Mouse (Mus musculus): ENCODE measurements around the gene Hey2. TPM values are rescaled to one million over a fixed set of nuclear protein-coding genes. Genes with fewer than 3 reads are reported as not detected.

Gene Hey2
- total RNA-seq, 1 experiment from 2014 or later = not detected

GRCm38 (mm10) chr10:30799713-30800450 is 42.7 kb downstream of the Hey2 start:
- ATAC-seq (ENCODE audit: extremely low read depth, insufficient number of reproducible peaks, low FRiP score, poor library complexity, severe bottlenecking) = no peak

DNA sequence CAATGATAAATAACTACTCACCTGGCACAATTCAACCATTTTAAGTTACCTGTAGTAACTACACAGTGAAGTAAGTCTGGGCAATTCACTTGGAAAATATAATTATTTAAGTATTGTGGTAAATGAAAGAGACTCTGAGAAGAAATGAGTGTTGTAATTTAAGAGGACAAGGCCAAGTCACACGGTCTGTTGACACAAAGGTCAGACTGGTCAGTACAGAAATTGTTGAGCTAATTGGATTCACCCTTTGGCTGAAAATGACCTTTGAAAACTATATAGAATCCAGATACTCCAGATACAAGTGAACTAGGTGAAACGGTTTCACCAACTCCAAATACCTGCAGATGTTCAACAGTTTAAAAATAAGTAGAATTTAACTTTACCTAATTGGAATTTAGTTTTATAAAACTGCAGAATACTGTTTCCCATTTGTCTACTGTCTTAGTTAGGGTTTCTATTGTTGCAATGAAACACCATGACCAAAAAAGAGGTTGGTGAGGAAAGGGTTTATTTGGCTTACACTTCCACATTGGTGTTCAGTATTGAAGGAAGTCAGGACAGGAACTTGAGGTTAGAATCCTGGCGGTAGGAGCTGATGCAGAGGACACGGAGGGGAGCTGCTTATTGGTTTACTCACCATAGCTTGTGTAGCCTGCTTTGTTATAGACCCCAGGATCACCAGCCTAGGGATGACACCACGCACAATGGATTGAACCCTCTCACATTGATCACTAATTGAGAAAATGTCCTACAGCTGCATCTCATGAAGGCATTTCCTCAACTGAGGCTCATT is 45.9 kb downstream of the Hey2 start:
- ATAC-seq (ENCODE audit: extremely low read depth, insufficient number of reproducible peaks, low FRiP score, poor library complexity, severe bottlenecking) = no peak

GRCm38 (mm10) chr10:30791016-30791415 is 51.6 kb downstream of the Hey2 start:
- ATAC-seq (ENCODE audit: extremely low read depth, insufficient number of reproducible peaks, low FRiP score, poor library complexity, severe bottlenecking) = no peak

GRCm38 (mm10) chr10:30789521-30789920 is 53.1 kb downstream of the Hey2 start:
- ATAC-seq (ENCODE audit: extremely low read depth, insufficient number of reproducible peaks, low FRiP score, poor library complexity, severe bottlenecking) = no peak

DNA sequence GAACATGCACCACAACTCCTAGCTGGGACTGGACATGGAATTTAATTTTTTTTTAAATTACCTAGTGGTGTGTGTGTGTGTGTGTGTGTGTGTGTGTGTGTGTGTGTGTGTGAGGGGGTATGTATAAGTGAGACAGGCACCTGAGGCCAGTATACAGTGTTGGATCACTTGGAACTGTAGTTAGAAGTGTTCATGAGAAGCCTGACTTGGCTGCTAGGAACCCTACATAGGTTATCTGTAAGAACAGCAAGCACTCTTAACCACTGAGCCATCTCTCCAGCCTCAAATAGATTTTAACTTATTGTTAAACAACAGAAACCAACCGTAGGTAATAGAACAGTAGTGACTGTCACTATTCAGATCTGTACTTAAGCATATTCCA is 54.3 kb downstream of the Hey2 start:
- no peak for ATAC-seq (ENCODE audit: extremely low read depth, insufficient number of reproducible peaks, low FRiP score, poor library complexity, severe bottlenecking)

DNA sequence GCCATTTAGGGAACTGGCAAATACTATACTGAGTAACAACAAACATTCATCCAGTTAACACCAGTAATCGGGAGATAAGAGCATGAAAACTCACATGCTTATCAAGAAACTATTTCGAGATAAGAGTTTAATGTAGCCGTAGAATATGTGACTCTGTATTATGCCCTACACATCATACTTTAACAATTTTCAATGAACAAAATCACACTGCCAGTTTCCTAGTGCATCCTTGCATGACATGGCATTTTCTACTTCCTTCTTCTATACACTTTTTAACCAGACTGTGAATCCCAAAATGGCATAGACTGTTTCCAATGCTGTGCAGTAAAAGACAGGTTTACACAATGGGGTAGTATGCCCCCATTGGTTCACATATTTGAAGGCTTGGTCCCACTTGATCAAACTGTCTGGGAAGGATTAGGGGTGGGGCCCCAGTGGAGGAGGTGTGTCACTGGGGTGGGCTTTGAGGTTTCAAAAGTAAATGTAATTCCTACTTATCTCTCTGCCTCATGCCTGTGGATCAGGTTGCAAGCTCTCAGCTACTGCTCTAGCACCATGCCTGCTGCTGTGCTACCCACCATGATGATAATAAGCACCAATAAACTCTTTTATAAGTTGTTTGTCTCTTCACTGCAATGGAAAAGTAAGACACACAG is 54.8 kb downstream of the Hey2 start:
- ATAC-seq (ENCODE audit: extremely low read depth, insufficient number of reproducible peaks, low FRiP score, poor library complexity, severe bottlenecking) = no peak

GRCm38 (mm10) chr10:30786103-30786754 is 56.4 kb downstream of the Hey2 start:
- no peak for ATAC-seq (ENCODE audit: extremely low read depth, insufficient number of reproducible peaks, low FRiP score, poor library complexity, severe bottlenecking)

Other genes with a start within 250 kb of the Hey2 start
- 11.5 and 11.6 TPM in 2 replicates for gene Trmt11, start 242.1 kb downstream of the Hey2 start, total RNA-seq (2017)
- 26.0 and 30.6 TPM in 2 replicates for gene Hint3, start 213.2 kb downstream of the Hey2 start, total RNA-seq (2017)
- 9.6 and 13.3 TPM in 2 replicates for gene Ncoa7, start 39.5 kb downstream of the Hey2 start, total RNA-seq (2017)